Mouse (Mus musculus): ENCODE data around the gene Glmn. TPM values are rescaled to one million over a fixed set of nuclear protein-coding genes. Genes with fewer than 3 reads are reported as not detected.

Gene Glmn
- 31.0 and 32.8 TPM in 2 replicates for polyA plus RNA-seq (2015; fragmentation: Nextera tagmentation; extraction: Ambion mirVana)

DNA sequence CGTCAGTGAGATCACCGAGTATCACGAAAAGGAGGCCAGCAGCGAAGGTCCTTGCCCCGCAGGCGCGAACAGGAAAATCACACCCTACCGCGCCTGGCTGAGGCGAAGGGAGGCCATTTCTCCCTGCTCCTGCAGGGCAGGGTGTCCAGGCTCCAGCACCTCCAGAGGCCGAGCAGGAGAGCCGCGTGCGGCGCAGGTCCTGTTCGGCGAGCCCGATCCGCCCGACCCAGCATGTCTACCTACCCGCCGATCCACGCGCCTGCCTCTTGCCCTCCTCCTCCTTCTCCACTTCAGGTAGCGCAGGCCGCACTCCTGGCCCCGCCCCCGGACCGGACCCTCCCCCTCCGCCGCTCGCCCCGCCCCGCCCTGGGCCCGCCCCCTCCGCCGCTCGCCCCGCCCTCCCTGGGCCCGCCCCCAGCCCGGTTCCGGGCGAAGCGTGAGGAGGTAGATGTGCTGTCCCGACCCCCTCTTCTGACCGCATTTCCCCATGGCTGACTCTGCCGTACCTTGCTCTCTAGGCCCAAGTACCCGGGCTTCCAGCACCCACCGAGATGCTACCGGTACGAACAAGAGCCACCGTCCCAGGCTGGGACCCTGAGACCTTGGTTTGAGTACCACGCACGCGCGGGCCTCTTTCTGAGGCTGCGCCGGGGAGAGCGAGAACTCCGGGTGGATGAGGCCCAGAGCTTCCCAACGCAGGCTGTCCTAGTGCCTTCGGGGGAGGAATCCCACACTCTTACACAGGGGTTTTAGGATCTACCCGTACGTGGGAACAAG, at the start of gene Glmn, which contains the start of gene Rpap2:
Gene Glmn (minus strand): TSS at position 588 of the 777 bp plus-strand sequence.
Gene Rpap2 (plus strand): TSS at position 73 of the 777 bp plus-strand sequence.
- peak within 1 kb of the TSS; percentile 81 for H3K4me2 ChIP-seq (ENCODE audit: low read length)
- no peaks in the 10 kb centered on the region for H3K9me3 ChIP-seq (ENCODE audit: control insufficient read depth, low read length)
- H3K4me1 ChIP-seq (ENCODE audit: control insufficient read depth, insufficient read depth, low read depth, low read length): peaks cover 7% of the 10 kb centered on the region
- peak within 1 kb of the TSS; percentile 89 for H3K9ac ChIP-seq (ENCODE audit: low read depth, low read length)
- H3K4me3 ChIP-seq (ENCODE audit: low read length): peak within 1 kb of the TSS; percentile 80
- peak within 1 kb of the TSS; percentile 94 for H3K27ac ChIP-seq (ENCODE audit: low read depth, low read length)
- H3K36me3 ChIP-seq (ENCODE audit: control insufficient read depth, insufficient read depth, low read length): peaks cover 7% of the 10 kb centered on the region
- WGBS: under 1% methylated on average over 51 of the region's 64 CpGs
- H3K27me3 ChIP-seq (replicated peaks; ENCODE audit: control insufficient read depth, insufficient read depth, low read length): no peaks in the 10 kb centered on the region
- peak; percentile 98 for ATAC-seq

DNA sequence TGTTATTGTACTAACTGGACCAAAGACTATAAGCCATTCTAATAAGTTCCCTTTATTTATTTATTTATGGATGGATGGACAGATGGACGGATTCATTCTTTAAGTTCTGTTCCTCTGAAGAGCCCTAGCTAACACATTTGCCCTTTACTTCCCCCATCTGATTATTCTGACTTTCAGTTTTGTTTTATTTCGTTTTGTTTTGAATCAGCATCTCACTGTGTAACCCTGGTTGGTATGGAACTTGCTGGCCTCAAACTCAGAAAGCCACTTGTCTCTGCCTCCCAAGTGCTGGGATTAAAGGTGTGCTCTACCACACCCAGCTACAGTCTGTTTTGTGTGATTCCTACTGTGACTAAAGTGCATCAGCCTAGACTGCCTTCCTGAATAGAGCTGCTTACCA, 48.2 kb upstream of the Glmn start:
- ATAC-seq: no peak
- H3K36me3 ChIP-seq (ENCODE audit: control insufficient read depth, insufficient read depth, low read length): 0 out of 2 replicates have a peak, but pooled peaks cover 5% of the 10 kb centered on the region
- H3K4me1 ChIP-seq (ENCODE audit: control insufficient read depth, insufficient read depth, low read depth, low read length): no peaks in the 10 kb centered on the region
- H3K9ac ChIP-seq (ENCODE audit: low read depth, low read length): no peak overlapping the region
- 83% methylated on average over 2 of the region's 2 CpGs for WGBS
- no peaks in the 10 kb centered on the region for H3K27me3 ChIP-seq (replicated peaks; ENCODE audit: control insufficient read depth, insufficient read depth, low read length)
- no peak overlapping the region for H3K4me3 ChIP-seq (ENCODE audit: low read length)
- H3K4me2 ChIP-seq (ENCODE audit: low read length): no peak overlapping the region
- H3K27ac ChIP-seq (ENCODE audit: low read depth, low read length): no peak overlapping the region
- H3K9me3 ChIP-seq (ENCODE audit: control insufficient read depth, low read length): no peaks in the 10 kb centered on the region

DNA sequence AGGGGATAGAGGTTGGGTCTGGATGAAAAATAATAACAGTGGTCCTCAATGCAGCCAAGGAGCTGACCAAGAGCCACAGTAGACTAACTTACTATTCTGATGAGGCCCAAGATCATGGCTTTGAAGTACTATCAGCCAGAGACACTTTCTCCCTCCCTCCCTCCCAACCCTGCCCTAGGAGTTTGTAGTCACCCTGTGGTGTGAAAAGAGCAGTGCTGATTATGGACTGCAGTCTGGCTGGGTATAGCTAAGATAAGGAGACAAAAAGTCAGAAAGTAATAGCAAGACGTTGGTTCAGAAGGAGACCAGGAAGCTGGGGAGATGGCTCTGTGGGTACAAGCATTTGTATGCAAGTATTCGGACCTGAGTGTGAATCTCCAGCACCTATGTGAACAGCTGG, 46.9 kb upstream of the Glmn start:
- Histone ChIP-seq H3K4me3 (ENCODE audit: low read length) (no peak overlapping the region), H3K27ac (ENCODE audit: low read depth, low read length) (no peak overlapping the region), H3K9me3 (ENCODE audit: control insufficient read depth, low read length) (no peaks in the 10 kb centered on the region), H3K4me1 (ENCODE audit: control insufficient read depth, insufficient read depth, low read depth, low read length) (no peaks in the 10 kb centered on the region), H3K9ac (ENCODE audit: low read depth, low read length) (no peak overlapping the region), H3K4me2 (ENCODE audit: low read length) (no peak overlapping the region), H3K36me3 (ENCODE audit: control insufficient read depth, insufficient read depth, low read length) (0 out of 2 replicates have a peak, but pooled peaks cover 5% of the 10 kb centered on the region), H3K27me3 (replicated peaks; ENCODE audit: control insufficient read depth, insufficient read depth, low read length) (no peaks in the 10 kb centered on the region)
- WGBS: 88% methylated on average over 2 of the region's 2 CpGs
- ATAC-seq: no peak

DNA sequence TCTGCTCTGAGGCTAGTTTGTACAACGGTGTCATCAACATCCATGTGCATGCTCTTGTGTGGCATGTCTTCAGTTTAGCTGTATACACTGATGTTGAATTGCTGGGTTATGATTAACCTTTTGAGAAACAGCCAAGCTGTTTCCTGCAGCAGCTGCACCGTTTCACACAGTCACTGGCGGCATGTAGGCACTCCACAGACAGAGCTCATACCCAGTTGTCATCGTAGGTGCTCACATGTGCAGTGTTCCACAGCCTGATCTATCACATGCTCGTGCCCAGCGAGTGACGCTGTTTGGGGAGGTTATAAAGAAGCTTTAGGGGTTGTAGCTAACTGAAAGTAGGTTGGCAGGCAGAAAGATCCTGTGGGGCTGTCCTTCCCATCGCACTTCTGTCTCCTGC, 40.7 kb upstream of the Glmn start:
- Histone ChIP-seq H3K36me3 (ENCODE audit: control insufficient read depth, insufficient read depth, low read length) (0 out of 2 replicates have a peak, but pooled peaks cover 4% of the 10 kb centered on the region), H3K27me3 (replicated peaks; ENCODE audit: control insufficient read depth, insufficient read depth, low read length) (no peaks in the 10 kb centered on the region), H3K4me2 (ENCODE audit: low read length) (no peak overlapping the region), H3K4me3 (ENCODE audit: low read length) (no peak overlapping the region), H3K27ac (ENCODE audit: low read depth, low read length) (no peak overlapping the region), H3K9ac (ENCODE audit: low read depth, low read length) (no peak overlapping the region), H3K4me1 (ENCODE audit: control insufficient read depth, insufficient read depth, low read depth, low read length) (no peaks in the 10 kb centered on the region), H3K9me3 (ENCODE audit: control insufficient read depth, low read length) (no peaks in the 10 kb centered on the region)
- no peak for ATAC-seq
- 89% methylated on average over 8 of the region's 8 CpGs for WGBS

DNA sequence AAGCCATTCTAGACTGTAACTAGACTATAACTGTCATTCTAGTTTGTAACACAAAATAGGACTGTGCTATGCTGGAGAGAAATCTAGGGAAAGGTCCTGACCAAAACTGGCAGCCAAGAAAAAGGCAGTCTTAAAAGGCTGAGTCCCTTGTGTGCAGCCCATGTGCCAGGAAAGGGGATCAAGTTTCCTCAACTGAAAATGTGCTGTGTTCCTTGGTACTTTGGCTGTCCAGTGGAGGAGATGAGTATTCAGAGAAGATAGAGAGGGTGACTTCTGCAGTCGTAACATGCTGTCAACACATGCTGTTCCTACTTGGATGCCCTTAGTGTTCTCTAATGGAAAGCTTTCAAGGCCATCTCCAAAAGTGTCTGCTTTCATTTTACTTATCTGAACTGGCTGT, 39.4 kb upstream of the Glmn start:
- Histone ChIP-seq H3K4me1 (ENCODE audit: control insufficient read depth, insufficient read depth, low read depth, low read length) (no peaks in the 10 kb centered on the region), H3K4me3 (ENCODE audit: low read length) (no peak overlapping the region), H3K36me3 (ENCODE audit: control insufficient read depth, insufficient read depth, low read length) (0 out of 2 replicates have a peak, but pooled peaks cover 2% of the 10 kb centered on the region), H3K9ac (ENCODE audit: low read depth, low read length) (no peak overlapping the region), H3K9me3 (ENCODE audit: control insufficient read depth, low read length) (no peaks in the 10 kb centered on the region), H3K27ac (ENCODE audit: low read depth, low read length) (no peak overlapping the region), H3K4me2 (ENCODE audit: low read length) (no peak overlapping the region), H3K27me3 (replicated peaks; ENCODE audit: control insufficient read depth, insufficient read depth, low read length) (no peaks in the 10 kb centered on the region)
- no peak for ATAC-seq
- WGBS: 65% methylated on average over 1 of the region's 1 CpGs

DNA sequence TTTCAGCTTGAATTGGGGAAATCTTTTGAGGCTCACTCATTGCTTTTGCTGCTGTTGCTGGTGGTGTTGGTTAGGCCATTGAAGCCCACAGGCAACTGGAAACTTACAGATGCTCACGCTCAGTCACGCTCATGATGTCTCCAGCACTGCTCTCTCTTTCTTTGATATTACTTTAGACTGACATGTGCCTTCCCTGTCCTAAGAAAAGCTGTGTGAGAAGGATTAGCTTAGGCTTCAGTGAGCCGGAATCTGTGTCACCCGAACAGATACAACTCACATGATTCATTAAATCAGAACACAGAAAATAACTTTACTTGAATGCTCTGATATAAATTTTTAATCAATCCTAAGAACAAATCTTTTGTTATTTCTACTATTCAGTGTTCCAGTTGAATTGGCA, 36.0 kb upstream of the Glmn start:
- Histone ChIP-seq H3K27me3 (replicated peaks; ENCODE audit: control insufficient read depth, insufficient read depth, low read length) (no peaks in the 10 kb centered on the region), H3K4me1 (ENCODE audit: control insufficient read depth, insufficient read depth, low read depth, low read length) (no peaks in the 10 kb centered on the region), H3K4me3 (ENCODE audit: low read length) (no peak overlapping the region), H3K36me3 (ENCODE audit: control insufficient read depth, insufficient read depth, low read length) (0 out of 2 replicates have a peak, but pooled peaks cover 8% of the 10 kb centered on the region), H3K4me2 (ENCODE audit: low read length) (no peak overlapping the region), H3K27ac (ENCODE audit: low read depth, low read length) (no peak overlapping the region), H3K9me3 (ENCODE audit: control insufficient read depth, low read length) (no peaks in the 10 kb centered on the region), H3K9ac (ENCODE audit: low read depth, low read length) (no peak overlapping the region)
- 88% methylated on average over 4 of the region's 4 CpGs for WGBS
- ATAC-seq: no peak

DNA sequence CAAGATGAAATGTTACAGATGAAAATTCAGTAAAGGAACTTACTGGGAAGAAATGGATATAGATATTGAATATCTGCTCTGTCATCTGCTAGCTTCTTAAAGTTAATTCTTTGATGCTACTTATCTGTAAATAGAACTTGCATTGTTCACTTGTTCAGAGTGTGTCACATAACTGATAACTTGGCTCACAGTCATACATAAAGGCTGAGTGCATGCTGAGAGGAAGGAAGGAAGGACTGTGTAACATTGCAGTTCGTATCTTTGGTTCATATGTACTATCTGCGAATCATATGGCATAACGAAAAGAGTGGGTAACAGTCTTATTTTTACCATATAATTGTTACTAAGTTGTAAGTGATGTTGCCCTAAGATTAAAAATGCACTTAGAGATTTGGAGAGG, 23.6 kb upstream of the Glmn start:
- H3K36me3 ChIP-seq (ENCODE audit: control insufficient read depth, insufficient read depth, low read length): peaks cover 5% of the 10 kb centered on the region; the same call in 1 of the 2 replicates
- H3K4me3 ChIP-seq (ENCODE audit: low read length): no peak overlapping the region
- no peaks in the 10 kb centered on the region for H3K9me3 ChIP-seq (ENCODE audit: control insufficient read depth, low read length)
- ATAC-seq: no peak
- H3K4me2 ChIP-seq (ENCODE audit: low read length): no peak overlapping the region
- no peaks in the 10 kb centered on the region for H3K27me3 ChIP-seq (replicated peaks; ENCODE audit: control insufficient read depth, insufficient read depth, low read length)
- H3K4me1 ChIP-seq (ENCODE audit: control insufficient read depth, insufficient read depth, low read depth, low read length): no peaks in the 10 kb centered on the region
- H3K27ac ChIP-seq (ENCODE audit: low read depth, low read length): no peak overlapping the region
- 96% methylated on average over 3 of the region's 3 CpGs for WGBS
- no peak overlapping the region for H3K9ac ChIP-seq (ENCODE audit: low read depth, low read length)

DNA sequence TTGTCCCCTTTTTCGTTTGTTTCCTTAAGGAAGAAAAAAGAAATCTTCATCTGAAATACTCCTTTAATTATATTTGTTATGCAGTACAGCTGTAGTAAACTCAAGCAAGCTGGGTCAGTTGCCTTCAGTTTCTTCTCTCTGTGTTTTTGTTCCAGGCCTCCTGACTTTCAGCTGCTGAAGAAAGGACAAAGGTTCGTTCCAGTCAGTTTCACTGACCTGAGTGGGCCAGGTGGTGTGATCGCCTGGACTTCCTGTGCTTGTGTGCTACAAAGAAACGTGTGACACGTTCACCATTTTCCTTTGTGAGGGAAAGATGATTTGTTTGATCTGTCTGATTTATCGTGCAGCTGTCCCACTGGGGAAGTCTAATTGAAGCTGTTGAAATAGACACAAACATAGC, 20.3 kb upstream of the Glmn start:
- Histone ChIP-seq H3K9ac (ENCODE audit: low read depth, low read length) (no peak overlapping the region), H3K4me1 (ENCODE audit: control insufficient read depth, insufficient read depth, low read depth, low read length) (no peaks in the 10 kb centered on the region), H3K27ac (ENCODE audit: low read depth, low read length) (no peak overlapping the region), H3K27me3 (replicated peaks; ENCODE audit: control insufficient read depth, insufficient read depth, low read length) (no peaks in the 10 kb centered on the region), H3K36me3 (ENCODE audit: control insufficient read depth, insufficient read depth, low read length) (peaks cover 5% of the 10 kb centered on the region; the same call in 1 of the 2 replicates), H3K9me3 (ENCODE audit: control insufficient read depth, low read length) (no peaks in the 10 kb centered on the region), H3K4me3 (ENCODE audit: low read length) (no peak overlapping the region), H3K4me2 (ENCODE audit: low read length) (no peak overlapping the region)
- WGBS: 83% methylated on average over 6 of the region's 6 CpGs
- ATAC-seq: no peak

DNA sequence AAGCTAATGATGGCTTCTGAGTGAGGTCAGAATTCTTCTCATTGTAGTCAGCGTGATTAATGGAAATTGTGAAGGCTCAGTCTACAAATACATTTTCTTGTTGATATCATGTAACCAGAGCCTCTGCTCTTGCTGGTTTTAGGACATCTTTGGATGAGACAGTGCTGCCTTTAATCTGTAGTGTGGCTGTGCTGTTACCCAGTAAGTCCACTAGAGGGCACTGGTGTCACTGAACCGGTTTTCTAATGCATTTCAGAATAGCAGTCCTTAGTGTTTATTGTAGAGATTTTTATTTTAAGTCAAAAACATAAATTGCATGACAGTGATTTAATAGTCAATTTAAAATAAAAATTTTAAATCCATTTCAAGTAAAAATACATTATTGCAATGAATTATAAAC, 13.5 kb upstream of the Glmn start:
- H3K36me3 ChIP-seq (ENCODE audit: control insufficient read depth, insufficient read depth, low read length): peaks cover 5% of the 10 kb centered on the region
- no peaks in the 10 kb centered on the region for H3K27me3 ChIP-seq (replicated peaks; ENCODE audit: control insufficient read depth, insufficient read depth, low read length)
- no peak overlapping the region for H3K4me2 ChIP-seq (ENCODE audit: low read length)
- no peaks in the 10 kb centered on the region for H3K9me3 ChIP-seq (ENCODE audit: control insufficient read depth, low read length)
- H3K27ac ChIP-seq (ENCODE audit: low read depth, low read length): no peak overlapping the region
- no peaks in the 10 kb centered on the region for H3K4me1 ChIP-seq (ENCODE audit: control insufficient read depth, insufficient read depth, low read depth, low read length)
- no peak overlapping the region for H3K9ac ChIP-seq (ENCODE audit: low read depth, low read length)
- WGBS: 3% methylated on average over 2 of the region's 2 CpGs
- peak; percentile 89 for ATAC-seq
- H3K4me3 ChIP-seq (ENCODE audit: low read length): no peak overlapping the region

Measured in hindbrain, embryonic 16.5 days (tissue).